Mouse (Mus musculus) kidney, adult 2 months (tissue): ENCODE measurements around the gene Ube2f.

ENCODE experiments used
- CTCF ChIP-seq: fragments of 200-500 bp; conservative IDR thresholded peaks from 2 replicates; pipeline ENCODE4 v1.5.1; 2011; ENCODE audit warnings: low read depth, mild to moderate bottlenecking, control low read depth, low read length, moderate library complexity, mixed read lengths; ENCODE audit not compliant: insufficient read depth, insufficient read length
- POLR2A ChIP-seq: fragments of 200-500 bp; IDR thresholded peaks from one replicate; pipeline ENCODE4 v1.6.1; 2011; ENCODE audit warnings: low read depth, low read length, control low read depth

DNA sequence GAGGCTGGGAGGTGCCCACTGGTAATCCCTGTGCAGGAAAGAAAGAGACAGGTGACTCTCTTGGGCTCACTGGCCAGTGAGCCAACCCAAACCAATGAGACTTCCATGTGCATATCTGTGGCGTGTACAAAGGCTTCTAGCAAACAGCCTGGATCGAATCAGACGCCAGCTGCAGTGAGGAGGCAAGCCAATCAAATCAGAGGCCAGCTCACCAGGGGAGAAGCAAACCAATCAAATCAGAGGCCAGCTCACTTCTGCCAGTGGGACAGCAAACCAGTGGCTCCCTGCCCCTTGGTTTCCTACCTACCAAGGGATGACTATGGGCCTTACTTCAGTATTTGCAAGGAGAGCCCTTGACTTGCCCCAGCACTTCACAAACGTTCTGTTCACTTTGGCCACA, 23.5 kb upstream of the Ube2f start:
- TF ChIP-seq CTCF (no peak), POLR2A (no peak)
